Mouse (Mus musculus) hematopoietic stem cell, adult 5-6 weeks (primary cell): ENCODE data around the gene Prl2c2. TPM values are rescaled to one million over a fixed set of nuclear protein-coding genes. Genes with fewer than 3 reads are reported as not detected.
"Not testable (repeated sequence)": the region's sequence is repeated elsewhere in the genome, so short reads cannot be mapped to it uniquely, and the experiment has no call there.

ENCODE experiments used
- ATAC-seq, 2 experiments: fragments of 125-278 bp in 1 of 2; replicated peaks in 1 of 2; 2 replicates each; pipeline ENCODE4 v1.8.0; 2016 to 2017; ENCODE audit warnings: inconsistent platforms in 2 of 2, mild to moderate bottlenecking in 2 of 2, moderate number of reproducible peaks in 2 of 2, low read depth in 1 of 2, moderate TSS enrichment in 1 of 2; ENCODE audit not compliant: low FRiP score in 2 of 2, poor library complexity in 2 of 2, severe bottlenecking in 2 of 2, insufficient read depth in 1 of 2, low TSS enrichment in 1 of 2
- total RNA-seq: library from RNA; stranded (forward); fragments of 172-1452, 232-1000 nt; gene quantifications from 2 replicates; pipeline ENCODE4 v1.2.3, GENCODE M21; 2017

The Prl2c2 gene
- not detected in 2 replicates for total RNA-seq

DNA sequence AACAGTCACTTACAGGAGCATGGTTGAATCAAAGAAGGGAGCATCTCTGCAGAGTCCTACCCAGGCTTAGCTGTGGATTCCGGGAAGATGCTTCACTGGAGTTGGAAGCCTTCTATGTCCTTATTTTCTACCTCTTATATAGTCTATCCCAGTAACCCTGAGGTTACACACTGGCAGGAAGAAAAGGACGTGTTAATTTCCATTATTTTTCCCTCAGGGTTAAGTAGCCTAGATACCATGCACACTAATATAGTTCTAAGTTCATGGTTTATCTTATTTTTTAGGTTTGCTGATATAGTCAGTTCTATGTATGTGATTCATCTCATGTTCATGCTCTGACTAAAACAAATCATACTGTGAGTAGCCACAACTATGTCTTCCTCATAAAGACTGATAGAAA lies at the start of gene Prl2c2:
Prl2c2 (minus strand) TSS at position 101 of the 400 bp plus-strand sequence.
- ATAC-seq = not testable (repeated sequence)

- ATAC-seq = not testable (repeated sequence)
Observed at GRCm38 (mm10) chr13:13025872-13026271, 20.7 kb upstream of the Prl2c2 start.

DNA sequence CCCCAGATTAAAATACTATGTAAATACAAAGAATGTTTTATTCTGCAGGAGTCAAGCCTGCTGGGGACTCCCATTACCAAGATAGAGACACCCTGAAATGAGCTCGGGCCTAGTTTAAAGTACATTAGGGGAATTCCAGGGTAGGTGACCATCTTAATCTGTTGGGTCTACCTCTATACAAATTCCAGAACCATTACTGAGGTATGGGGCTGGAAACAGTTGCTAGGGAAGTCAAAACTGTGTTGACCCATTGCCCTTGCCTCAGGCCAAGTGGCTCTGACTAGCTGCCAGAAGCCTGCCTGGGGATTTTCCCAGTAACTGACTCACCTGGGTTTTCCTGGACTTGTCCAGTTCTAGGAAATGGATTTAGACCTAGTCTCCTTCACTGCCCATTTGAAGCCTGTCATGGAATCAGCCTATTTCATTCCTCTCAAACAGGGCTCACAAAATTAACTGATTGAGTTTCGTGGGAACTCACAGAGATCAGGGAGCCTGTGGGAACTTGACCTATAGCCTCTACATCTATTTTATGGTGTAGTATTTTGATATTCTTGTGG lies 8.9 kb upstream of the Prl2c2 start:
- ATAC-seq = not testable (repeated sequence)

Other genes with a start within 250 kb of the Prl2c2 start
- gene Prl2c3, start 205.3 kb downstream of the Prl2c2 start, total RNA-seq = not detected in 2 replicates
- not detected in 2 replicates for gene Prl2c5, start 177.3 kb upstream of the Prl2c2 start, total RNA-seq